Comparison of ENCODE assay signal across 14 mouse cellular contexts in the genomic region with DNA sequence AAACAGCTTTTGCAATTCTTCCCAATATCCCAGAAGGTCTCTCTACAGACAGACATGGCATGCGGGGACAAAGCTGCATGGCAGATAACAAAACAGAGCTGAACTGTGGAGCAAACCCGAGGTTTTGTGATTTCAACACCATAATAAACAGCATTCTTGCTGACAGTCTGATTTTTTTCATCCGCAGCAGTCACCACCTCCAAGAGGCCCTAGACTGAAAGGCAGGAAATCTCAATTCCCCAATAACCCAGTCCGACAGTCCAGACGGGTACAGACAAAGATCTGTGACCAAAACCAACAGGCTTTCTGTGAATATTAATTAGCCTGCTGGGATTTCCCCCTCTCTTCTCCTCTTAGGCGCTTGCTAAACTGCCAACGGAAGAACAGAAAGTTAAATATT. TPM values are rescaled to one million over a fixed set of nuclear protein-coding genes. Genes with fewer than 3 reads are reported as not detected.
DNase-seq lines count a peak whose midpoint lies in the region; ATAC-seq and TF ChIP-seq lines count a peak whose summit lies in the region.
"Had no signal": no experiment of that assay in that cellular context is flagged by ENCODE, and none has a peak within 500 bp of the region (broad histone marks: within the 10 kb centered on the region; RNA-seq: fewer than 3 reads in every experiment).

No protein-coding gene starts in this region.

- no peak for TF ChIP-seq POLR2A in spleen, adult 2 months (IDR thresholded peaks at IDR 0.05; ENCODE audit: low read depth, low read length)

- H3K9me3 ChIP-seq in hindbrain, embryonic 15.5 days: no peaks in the 10 kb centered on the region
- no peaks in the 10 kb centered on the region for H3K9me3 ChIP-seq in hindbrain, embryonic 12.5 days (replicated peaks)
- no peaks in the 10 kb centered on the region for H3K9me3 ChIP-seq in limb, embryonic 13.5 days

- peak overlapping the region; percentile 70; the same call in 1 of the 2 replicates for H3K9ac ChIP-seq in hindbrain, embryonic 15.5 days
- H3K9ac ChIP-seq in hindbrain, embryonic 12.5 days: no peak overlapping the region
- no peak overlapping the region for H3K9ac ChIP-seq in limb, embryonic 13.5 days

- H3K4me2 ChIP-seq in hindbrain, embryonic 15.5 days: peak overlapping the region; percentile 77
- H3K4me2 ChIP-seq in hindbrain, embryonic 12.5 days (replicated peaks): no peak overlapping the region; the same call in 1 of the 2 replicates
- H3K4me2 ChIP-seq in limb, embryonic 13.5 days (replicated peaks): no peak overlapping the region; the same call in 1 of the 2 replicates

- DNase-seq in spleen, adult 2 months (ENCODE audit: low read depth in 1 of 2, low spot score in 2 of 2): no peak
- DNase-seq in spleen, adult 18-20 months: no peak
- no peak for DNase-seq in layer of hippocampus, adult 9-10 months (ENCODE audit: low spot score)
- DNase-seq in left cerebral cortex, postnatal 14 days (ENCODE audit: low spot score in 2 of 2): no peak
- DNase-seq: adrenal gland, postnatal 25 days; cerebellum, adult 2 months; heart, postnatal 10 days; kidney, adult 2 months; lung, adult 18-20 months; right cerebral cortex, postnatal 25 days; thymus, postnatal 4 days had no signal

- peaks cover 34% of the 10 kb centered on the region for H3K4me1 ChIP-seq in hindbrain, embryonic 15.5 days (replicated peaks)
- peaks cover 13% of the 10 kb centered on the region for H3K4me1 ChIP-seq in hindbrain, embryonic 12.5 days
- peaks cover 16% of the 10 kb centered on the region; the same call in 1 of the 2 replicates for H3K4me1 ChIP-seq in spleen, adult 2 months (ENCODE audit: control insufficient read depth, insufficient read depth, insufficient read length)
- H3K4me1 ChIP-seq in limb, embryonic 13.5 days: peaks cover 29% of the 10 kb centered on the region

- peak overlapping the region; percentile 84 for H3K27ac ChIP-seq in hindbrain, embryonic 15.5 days (replicated peaks)
- no peak overlapping the region for H3K27ac ChIP-seq in hindbrain, embryonic 12.5 days
- 0 out of 2 replicates have a peak overlapping the region, but pooled peaks have one; percentile 12 for H3K27ac ChIP-seq in spleen, adult 2 months (ENCODE audit: insufficient read depth, low read length)
- H3K27ac ChIP-seq in limb, embryonic 13.5 days: no peak overlapping the region

- peak overlapping the region; percentile 73 for H3K4me3 ChIP-seq in hindbrain, embryonic 15.5 days
- H3K4me3 ChIP-seq in hindbrain, embryonic 12.5 days: no peak overlapping the region
- H3K4me3 ChIP-seq in spleen, adult 2 months (ENCODE audit: extremely low read depth, insufficient read depth, insufficient read length): no peak overlapping the region
- H3K4me3 ChIP-seq in limb, embryonic 13.5 days: 0 out of 2 replicates have a peak overlapping the region, but pooled peaks have one; percentile 3

- ATAC-seq in hindbrain, embryonic 15.5 days (ENCODE audit: low FRiP score, low read depth): no peak
- ATAC-seq in hindbrain, embryonic 12.5 days (ENCODE audit: low FRiP score): no peak
- no peak for ATAC-seq in limb, embryonic 13.5 days (ENCODE audit: low FRiP score, low read depth)

- WGBS in hindbrain, embryonic 15.5 days: 61% methylated on average over 7 of the region's 7 CpGs
- WGBS in hindbrain, embryonic 12.5 days: 83% methylated on average over 7 of the region's 7 CpGs
- 46% methylated on average over 7 of the region's 7 CpGs for WGBS in spleen, adult 2 months
- 60% methylated on average over 7 of the region's 7 CpGs for WGBS in limb, embryonic 13.5 days

- H3K36me3 ChIP-seq in hindbrain, embryonic 15.5 days: peaks cover 21% of the 10 kb centered on the region
- peaks cover 27% of the 10 kb centered on the region for H3K36me3 ChIP-seq in hindbrain, embryonic 12.5 days
- H3K36me3 ChIP-seq in spleen, adult 2 months (ENCODE audit: control insufficient read depth, insufficient read depth, low read length): peaks cover 19% of the 10 kb centered on the region
- H3K36me3 ChIP-seq in limb, embryonic 13.5 days: peaks cover 29% of the 10 kb centered on the region

- H3K27me3 ChIP-seq in hindbrain, embryonic 15.5 days: no peaks in the 10 kb centered on the region
- no peaks in the 10 kb centered on the region for H3K27me3 ChIP-seq in hindbrain, embryonic 12.5 days
- H3K27me3 ChIP-seq in spleen, adult 2 months (ENCODE audit: control insufficient read depth, insufficient read depth, low read length): no peaks in the 10 kb centered on the region
- H3K27me3 ChIP-seq in limb, embryonic 13.5 days: no peaks in the 10 kb centered on the region

- intact Hi-C loops in left cerebral cortex, postnatal 14 days (cut with DNase I): no loop called here

- no peak for TF ChIP-seq CTCF in spleen, adult 2 months (IDR thresholded peaks at IDR 0.05; ENCODE audit: extremely low read depth, insufficient read depth, insufficient read length, insufficient replicate concordance)

RNA-seq across cellular contexts. Expression of a gene that starts 1.7 kb away (rescaled TPM):
- 55.6 and 64.2 TPM in 2 replicates for polyA plus RNA-seq in hindbrain, embryonic 15.5 days (2015; fragmentation: Nextera tagmentation; extraction: Ambion mirVana)
- 40.5 and 45.1 TPM in 2 replicates for polyA plus RNA-seq in hindbrain, embryonic 12.5 days (2016; fragmentation: Nextera tagmentation; extraction: Ambion mirVana)
- polyA plus RNA-seq in spleen, adult 2 months (2012; rRNA removed): 27.2 and 28.6 TPM in 2 replicates
- polyA plus RNA-seq in limb, embryonic 13.5 days (2015; fragmentation: Nextera tagmentation; extraction: Ambion mirVana): 22.2 and 22.3 TPM in 2 replicates
- total RNA-seq in left cerebral cortex, postnatal 14 days (2021): 10 to 100 TPM; 39.0 to 44.2 TPM

RNA-seq across cellular contexts. Expression of a gene that starts 13.3 kb away (rescaled TPM):
- polyA plus RNA-seq in hindbrain, embryonic 15.5 days (2015; fragmentation: Nextera tagmentation; extraction: Ambion mirVana): 66.0 and 78.0 TPM in 2 replicates
- polyA plus RNA-seq in hindbrain, embryonic 12.5 days (2016; fragmentation: Nextera tagmentation; extraction: Ambion mirVana): 136 TPM in 2 replicates
- 13.9 and 18.2 TPM in 2 replicates for polyA plus RNA-seq in spleen, adult 2 months (2012; rRNA removed)
- polyA plus RNA-seq in limb, embryonic 13.5 days (2015; fragmentation: Nextera tagmentation; extraction: Ambion mirVana): 158 and 163 TPM in 2 replicates
- total RNA-seq in left cerebral cortex, postnatal 14 days (2021): 10 to 100 TPM; 47.0 to 50.1 TPM

RNA-seq across cellular contexts. Expression of a gene that starts 54.1 kb away (rescaled TPM):
- polyA plus RNA-seq in hindbrain, embryonic 15.5 days (2015; fragmentation: Nextera tagmentation; extraction: Ambion mirVana): 74.3 and 80.5 TPM in 2 replicates
- polyA plus RNA-seq in hindbrain, embryonic 12.5 days (2016; fragmentation: Nextera tagmentation; extraction: Ambion mirVana): 82.8 and 88.2 TPM in 2 replicates
- 63.0 and 76.9 TPM in 2 replicates for polyA plus RNA-seq in spleen, adult 2 months (2012; rRNA removed)
- 68.6 and 69.3 TPM in 2 replicates for polyA plus RNA-seq in limb, embryonic 13.5 days (2015; fragmentation: Nextera tagmentation; extraction: Ambion mirVana)
- 100 to 1,000 TPM; 205 to 209 TPM for total RNA-seq in left cerebral cortex, postnatal 14 days (2021)

Comparison
In these comparisons a context has a peak if more than half of its experiments do, and no peak if none do; other contexts are left out.
1. H3K27ac ChIP-seq: peak in hindbrain, embryonic 15.5 days (single experiment) and spleen, adult 2 months (single experiment); none in hindbrain, embryonic 12.5 days (single experiment) and limb, embryonic 13.5 days (single experiment).
2. H3K4me3 ChIP-seq: peak in hindbrain, embryonic 15.5 days (single experiment) and limb, embryonic 13.5 days (single experiment); none in hindbrain, embryonic 12.5 days (single experiment) and spleen, adult 2 months (single experiment).